Mouse (Mus musculus): Measurements from ENCODE around the gene Ssh3.

DNA sequence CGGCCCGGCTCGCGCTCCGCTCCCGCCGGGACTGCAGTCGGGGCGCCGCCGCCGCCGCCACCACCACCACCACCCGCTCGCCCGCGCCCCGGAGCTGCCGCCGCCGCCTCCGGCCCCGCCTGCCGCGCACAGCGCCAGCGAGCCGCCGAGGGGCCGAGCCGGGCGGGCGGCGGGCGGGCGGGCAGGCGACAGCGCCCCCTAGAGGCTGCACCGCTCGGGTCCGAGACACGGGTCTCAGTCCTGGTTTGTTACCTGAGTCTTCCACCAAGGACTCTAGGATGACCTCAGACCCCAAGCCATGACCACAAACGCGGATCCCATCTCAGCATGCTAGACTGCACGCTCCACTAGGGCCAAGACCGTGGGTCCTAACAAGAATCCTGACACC is 37.2 kb upstream of the Ssh3 start, which contains the start of gene Grk2:
- TF ChIP-seq CTCF (IDR thresholded peaks at IDR 0.05; ENCODE audit: low read depth) (peak; percentile 53), EP300 (IDR thresholded peaks at IDR 0.05; ENCODE audit: low read depth) (no peak)

Measured in heart, postnatal 0 days (tissue).